Mouse (Mus musculus) heart, embryonic 14.5 days (tissue): ENCODE data around the gene Samsn1. TPM values are rescaled to one million over a fixed set of nuclear protein-coding genes. Genes with fewer than 3 reads are reported as not detected.

Experiments used
- ATAC-seq: fragments of 200-750 bp; cut with Nextera tagmentation; 2 replicates; pipeline ENCODE4 v1.8.0; 2017; ENCODE audit warnings: low read depth, moderate TSS enrichment; ENCODE audit not compliant: insufficient number of reproducible peaks, insufficient read depth, low FRiP score
- H3K27ac ChIP-seq, 2 experiments: fragments of 200-500 bp in 1 of 2; fragments of 300-500 bp in 1 of 2; sonication (generic) in 1 of 2; replicated peaks in 1 of 2; 2 replicates each; pipeline ENCODE4 v1.5.1; 2012 to 2014; ENCODE audit warnings: low read depth in 2 of 2, low read length in 2 of 2, control low read depth in 1 of 2, mild to moderate bottlenecking in 1 of 2, mixed read lengths in 1 of 2; ENCODE audit not compliant: control insufficient read depth in 1 of 2, insufficient read depth in 1 of 2
- H3K27me3 ChIP-seq: fragments of 300-500 bp; sonication (generic); 2 replicates; pipeline ENCODE4 v1.6.1; 2014; ENCODE audit warnings: mild to moderate bottlenecking, low read length, control low read depth; ENCODE audit not compliant: control insufficient read depth, insufficient read depth
- H3K36me3 ChIP-seq: fragments of 300-500 bp; sonication (generic); 2 replicates; pipeline ENCODE4 v1.6.1; 2014; ENCODE audit warnings: mild to moderate bottlenecking, control low read depth, low read length, mixed read lengths; ENCODE audit not compliant: control insufficient read depth, insufficient read depth
- H3K4me1 ChIP-seq, 2 experiments: fragments of 200-500 bp in 1 of 2; fragments of 300-500 bp in 1 of 2; sonication (generic) in 1 of 2; 2 replicates each; pipeline ENCODE4 v1.6.1; 2012 to 2014; ENCODE audit warnings: low read length in 2 of 2, control low read depth in 1 of 2, mixed read lengths in 1 of 2; ENCODE audit not compliant: control insufficient read depth in 2 of 2, insufficient read depth in 2 of 2
- H3K4me2 ChIP-seq: fragments of 300-500 bp; sonication (generic); 2 replicates; pipeline ENCODE4 v1.6.1; 2014; ENCODE audit warnings: mild to moderate bottlenecking, low read length
- H3K4me3 ChIP-seq, 2 experiments: fragments of 200-500 bp in 1 of 2; fragments of 300-500 bp in 1 of 2; sonication (generic) in 1 of 2; 2 replicates each; pipeline ENCODE4 v1.5.1; 2012 to 2014; ENCODE audit warnings: low read length in 2 of 2, mild to moderate bottlenecking in 2 of 2, control low read depth in 1 of 2, low read depth in 1 of 2, moderate library complexity in 1 of 2; ENCODE audit not compliant: control insufficient read depth in 1 of 2, insufficient read depth in 1 of 2
- H3K9ac ChIP-seq: fragments of 300-500 bp; sonication (generic); 2 replicates; pipeline ENCODE4 v1.6.1; 2014; ENCODE audit warnings: mild to moderate bottlenecking, low read length
- H3K9me3 ChIP-seq: fragments of 300-500 bp; sonication (generic); 2 replicates; pipeline ENCODE4 v1.6.1; 2016; ENCODE audit warnings: low read length, control low read depth; ENCODE audit not compliant: control insufficient read depth
- WGBS: fragments of 180-500 bp; shearing (Covaris S2); extraction: QIAGEN DNeasy Blood & Tissue Kit; methylation state at CpG from one replicate; pipeline ENCODE4 v1.1.7; 2014; 5-methylcytosine and 5-hydroxymethylcytosine counted together
- polyA plus RNA-seq: library from polyadenylated mRNA; unstranded; fragments of >200 nt; fragmentation: Nextera tagmentation; extraction: Ambion mirVana; gene quantifications from 2 replicates; pipeline ENCODE4 v1.2.1, GENCODE M21; 2014

Gene Samsn1
- polyA plus RNA-seq, 1 experiment from 2014 or later, result 2.1 TPM

GRCm38 (mm10) chr16:76003812-76004389, 18.2 kb downstream of the Samsn1 start:
- no peaks in the 10 kb centered on the region for H3K4me1 ChIP-seq
- H3K4me2 ChIP-seq, result no peak overlapping the region
- H3K27me3 ChIP-seq, result no peaks in the 10 kb centered on the region
- H3K36me3 ChIP-seq, result no peaks in the 10 kb centered on the region
- 82% methylated on average over 9 of the region's 9 CpGs for WGBS
- no peak overlapping the region for H3K27ac ChIP-seq
- no peak for ATAC-seq
- no peak overlapping the region for H3K9ac ChIP-seq
- no peak overlapping the region for H3K4me3 ChIP-seq
- no peaks in the 10 kb centered on the region for H3K9me3 ChIP-seq

DNA sequence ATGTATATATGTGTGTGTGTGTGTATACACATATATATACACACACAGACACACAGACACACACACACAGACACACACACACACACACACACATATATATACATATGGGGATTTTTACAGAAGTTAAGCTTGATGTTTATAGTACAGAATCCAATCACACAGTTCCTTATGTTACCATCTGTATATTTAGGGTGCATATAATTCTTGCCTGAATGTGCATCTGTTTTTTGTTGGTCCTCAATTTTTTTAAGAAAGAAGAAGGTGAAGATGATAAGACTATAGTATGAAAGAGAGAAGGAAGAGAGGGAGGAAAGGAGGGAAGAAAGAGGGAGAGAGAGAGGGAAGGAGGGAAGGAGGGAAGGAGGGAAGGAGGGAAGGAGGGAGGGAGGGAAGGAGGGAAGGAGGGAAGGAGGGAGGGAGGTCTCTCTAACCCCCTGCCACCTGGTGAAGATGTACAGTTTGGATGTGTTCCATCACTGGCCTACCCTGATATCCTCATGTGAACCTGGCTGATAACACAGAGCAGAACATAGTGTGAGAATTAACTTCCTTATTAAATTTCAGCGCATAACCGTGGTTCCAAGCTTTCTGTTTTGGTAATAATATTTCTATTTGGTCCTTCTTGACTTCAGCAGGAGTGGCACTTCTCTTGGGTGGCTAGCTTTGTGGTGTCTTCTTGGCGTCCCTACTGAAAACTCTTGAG, 19.1 kb downstream of the Samsn1 start:
- no peak for ATAC-seq
- Histone ChIP-seq H3K27ac (no peak overlapping the region), H3K4me3 (no peak overlapping the region), H3K36me3 (no peaks in the 10 kb centered on the region), H3K9me3 (no peaks in the 10 kb centered on the region), H3K4me2 (no peak overlapping the region), H3K27me3 (no peaks in the 10 kb centered on the region), H3K4me1 (no peaks in the 10 kb centered on the region), H3K9ac (no peak overlapping the region)
- WGBS, result 84% methylated on average over 3 of the region's 3 CpGs

DNA sequence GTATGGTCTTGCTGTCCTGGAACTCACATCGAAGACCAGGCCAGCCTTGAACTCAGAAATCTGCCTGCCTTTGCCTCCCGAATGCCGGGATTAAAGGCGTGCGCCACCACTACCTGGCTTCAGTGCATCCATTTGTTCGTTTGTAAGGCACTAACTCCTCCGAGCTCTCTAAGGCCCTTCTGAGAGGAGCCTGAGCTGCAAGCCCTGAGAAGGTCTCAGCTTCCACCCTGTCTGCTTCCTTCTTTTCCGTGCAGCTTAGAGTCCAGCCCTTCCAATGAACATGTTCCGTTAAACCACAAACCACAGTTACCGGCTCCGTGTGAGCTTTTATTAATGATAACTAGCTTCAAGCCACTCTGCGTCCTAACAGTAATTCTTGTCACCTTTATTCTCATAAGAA, 19.8 kb downstream of the Samsn1 start:
- no peak overlapping the region for H3K9ac ChIP-seq
- WGBS, result 85% methylated on average over 12 of the region's 12 CpGs

DNA sequence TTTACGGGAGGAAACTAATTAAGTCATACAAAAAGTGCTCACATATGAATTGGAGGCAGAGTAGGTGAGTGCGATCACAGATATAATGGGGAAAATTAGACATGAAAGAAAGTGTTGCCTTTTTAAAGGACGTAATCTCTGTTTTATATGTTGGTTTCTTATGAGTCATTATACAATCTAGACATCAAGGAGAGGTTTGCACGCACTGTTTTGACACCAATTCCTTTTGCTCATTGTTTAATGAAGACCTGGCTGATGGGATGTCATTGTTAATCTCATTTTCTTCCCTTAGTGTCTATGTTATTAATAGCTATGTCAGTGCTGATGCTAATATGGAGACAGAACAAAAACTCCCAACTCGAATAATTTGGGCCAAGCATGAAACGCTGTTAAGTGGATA, 20.3 kb downstream of the Samsn1 start:
- no peaks in the 10 kb centered on the region for H3K36me3 ChIP-seq

More for the DNA sequence above, 19.8 kb downstream of the Samsn1 start:
- H3K27ac ChIP-seq, result no peak overlapping the region
- no peak for ATAC-seq
- H3K4me2 ChIP-seq, result no peak overlapping the region
- no peaks in the 10 kb centered on the region for H3K9me3 ChIP-seq
- no peaks in the 10 kb centered on the region for H3K27me3 ChIP-seq
- H3K4me1 ChIP-seq, result no peaks in the 10 kb centered on the region
- H3K36me3 ChIP-seq, result no peaks in the 10 kb centered on the region
- no peak overlapping the region for H3K4me3 ChIP-seq

DNA sequence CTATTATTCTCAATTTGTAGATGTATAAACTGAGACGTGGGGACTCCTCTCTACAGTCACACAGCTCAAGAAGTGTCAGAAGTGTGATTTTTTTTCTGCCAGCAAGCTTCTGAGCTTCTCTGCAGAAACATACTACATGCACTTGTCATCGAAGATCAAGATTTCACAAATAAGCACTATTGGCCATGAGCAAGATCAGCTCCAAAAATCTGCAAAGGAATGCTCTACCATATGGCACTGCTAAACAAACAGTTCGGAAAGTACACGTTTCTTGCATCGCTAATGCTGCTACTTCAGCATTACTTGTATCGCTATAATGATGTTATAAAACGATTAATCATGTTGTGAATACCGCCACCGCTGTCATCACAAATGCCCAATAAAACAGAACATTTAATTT, 22.0 kb downstream of the Samsn1 start:
- 88% methylated on average over 9 of the region's 9 CpGs for WGBS

More for the DNA sequence above, 20.3 kb downstream of the Samsn1 start:
- no peaks in the 10 kb centered on the region for H3K27me3 ChIP-seq
- H3K4me3 ChIP-seq, result no peak overlapping the region
- H3K9ac ChIP-seq, result no peak overlapping the region
- WGBS, result 87% methylated on average over 6 of the region's 6 CpGs
- no peak for ATAC-seq
- no peak overlapping the region for H3K27ac ChIP-seq
- H3K4me1 ChIP-seq, result no peaks in the 10 kb centered on the region
- H3K4me2 ChIP-seq, result no peak overlapping the region
- no peaks in the 10 kb centered on the region for H3K9me3 ChIP-seq

GRCm38 (mm10) chr16:75990173-75990572, 31.9 kb downstream of the Samsn1 start:
- Histone ChIP-seq H3K36me3 (no peaks in the 10 kb centered on the region), H3K27me3 (no peaks in the 10 kb centered on the region), H3K4me2 (no peak overlapping the region), H3K27ac (no peak overlapping the region), H3K4me1 (no peaks in the 10 kb centered on the region), H3K9ac (no peak overlapping the region), H3K4me3 (no peak overlapping the region), H3K9me3 (no peaks in the 10 kb centered on the region; the same call in 1 of the 2 replicates)
- WGBS, result 53% methylated on average over 1 of the region's 1 CpGs
- ATAC-seq, result no peak

More for the DNA sequence above, 22.0 kb downstream of the Samsn1 start:
- H3K27ac ChIP-seq, result no peak overlapping the region
- H3K4me2 ChIP-seq, result no peak overlapping the region
- no peak overlapping the region for H3K9ac ChIP-seq
- no peaks in the 10 kb centered on the region for H3K27me3 ChIP-seq
- H3K4me3 ChIP-seq, result no peak overlapping the region
- H3K36me3 ChIP-seq, result no peaks in the 10 kb centered on the region
- no peaks in the 10 kb centered on the region for H3K4me1 ChIP-seq
- no peaks in the 10 kb centered on the region for H3K9me3 ChIP-seq
- no peak for ATAC-seq

GRCm38 (mm10) chr16:75983831-75984230, 38.2 kb downstream of the Samsn1 start:
- H3K9ac ChIP-seq, result no peak overlapping the region
- H3K36me3 ChIP-seq, result no peaks in the 10 kb centered on the region
- H3K27ac ChIP-seq, result no peak overlapping the region
- WGBS, result 72% methylated on average over 1 of the region's 1 CpGs
- H3K4me3 ChIP-seq, result no peak overlapping the region
- no peak for ATAC-seq
- H3K9me3 ChIP-seq, result peaks cover 5% of the 10 kb centered on the region; the same call in 1 of the 2 replicates
- H3K4me1 ChIP-seq, result no peaks in the 10 kb centered on the region
- no peak overlapping the region for H3K4me2 ChIP-seq
- H3K27me3 ChIP-seq, result no peaks in the 10 kb centered on the region

DNA sequence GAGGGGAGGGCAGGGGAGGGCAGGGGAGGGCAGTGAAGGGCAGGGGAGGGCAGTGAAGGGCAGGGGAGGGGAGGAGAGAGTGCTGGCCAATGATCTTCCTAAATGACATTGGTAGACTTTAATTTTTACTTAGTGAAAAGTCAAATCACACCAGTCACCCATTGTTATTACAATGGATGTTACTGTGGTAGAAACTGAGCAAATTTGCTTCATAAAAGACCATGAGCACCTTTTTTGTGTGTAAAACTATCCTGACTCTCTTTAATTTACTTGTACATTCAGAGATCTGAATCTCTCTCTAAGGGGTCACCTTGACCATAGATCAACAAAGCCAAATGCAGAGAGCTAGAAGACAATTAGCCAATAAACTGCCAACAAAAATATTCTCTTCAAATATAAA, 42.7 kb downstream of the Samsn1 start:
- H3K9me3 ChIP-seq, result 0 out of 2 replicates have a peak, but pooled peaks cover 2% of the 10 kb centered on the region
- H3K27me3 ChIP-seq, result no peaks in the 10 kb centered on the region
- H3K9ac ChIP-seq, result no peak overlapping the region
- H3K4me3 ChIP-seq, result no peak overlapping the region
- H3K4me1 ChIP-seq, result no peaks in the 10 kb centered on the region
- no peak for ATAC-seq
- no peak overlapping the region for H3K27ac ChIP-seq
- H3K36me3 ChIP-seq, result no peaks in the 10 kb centered on the region
- no peak overlapping the region for H3K4me2 ChIP-seq
